Mouse (Mus musculus): Measurements from ENCODE around the gene Tmem101. TPM values are rescaled to one million over a fixed set of nuclear protein-coding genes. Genes with fewer than 3 reads are reported as not detected.

Gene Tmem101
- polyA plus RNA-seq, 1 experiment: 25.1 TPM

GRCm38 (mm10) chr11:102185677-102186076 lies 29.5 kb upstream of the Tmem101 start:
- Histone ChIP-seq H3K27me3 (ENCODE audit: control insufficient read depth, insufficient read depth, insufficient read length) (no peaks in the 10 kb centered on the region), H3K79me3 (ENCODE audit: low read depth) (peaks cover 39% of the 10 kb centered on the region), H3K79me2 (ENCODE audit: control insufficient read depth, insufficient read depth) (peaks cover 52% of the 10 kb centered on the region), H3K36me3 (ENCODE audit: control insufficient read depth, insufficient read depth) (peaks cover 27% of the 10 kb centered on the region), H3ac (ENCODE audit: control insufficient read depth, insufficient read length, low read depth) (no peak overlapping the region), H3K4me3 (ENCODE audit: insufficient read depth, poor library complexity, severe bottlenecking) (peak overlapping the region; percentile 98)
- TF ChIP-seq USF1 (IDR thresholded peaks at IDR 0.05; ENCODE audit: low read depth): no peak

GRCm38 (mm10) chr11:102184646-102185495 lies 28.7 kb upstream of the Tmem101 start, which contains the start of gene Lsm12:
Gene Lsm12 (minus strand): TSS chr11:102185296.
- TF ChIP-seq CEBPB (IDR thresholded peaks at IDR 0.05; ENCODE audit: low read depth) (no peak), MAX (IDR thresholded peaks at IDR 0.05) (peak; percentile 71)
- Histone ChIP-seq H3K4me3 (ENCODE audit: insufficient read depth, poor library complexity, severe bottlenecking) (peak within 1 kb of the TSS; percentile 98), H3K79me3 (ENCODE audit: low read depth) (peaks cover 47% of the 10 kb centered on the region), H3ac (ENCODE audit: control insufficient read depth, insufficient read length, low read depth) (peak within 1 kb of the TSS; percentile 79), H3K27me3 (ENCODE audit: control insufficient read depth, insufficient read depth, insufficient read length) (no peaks in the 10 kb centered on the region), H3K36me3 (ENCODE audit: control insufficient read depth, insufficient read depth) (peaks cover 35% of the 10 kb centered on the region), H3K79me2 (ENCODE audit: control insufficient read depth, insufficient read depth) (peaks cover 54% of the 10 kb centered on the region)

GRCm38 (mm10) chr11:102184253-102184645 lies 28.0 kb upstream of the Tmem101 start:
- TF ChIP-seq CTCF (IDR thresholded peaks at IDR 0.05; ENCODE audit: control insufficient read depth, insufficient read depth, insufficient read length) (no peak), CEBPB (IDR thresholded peaks at IDR 0.05; ENCODE audit: low read depth) (no peak), MYOG (IDR thresholded peaks at IDR 0.05; ENCODE audit: control insufficient read depth, extremely low read depth, insufficient read length) (no peak), MYOD1 (IDR thresholded peaks at IDR 0.05; ENCODE audit: control insufficient read depth, insufficient read length, low read depth) (no peak), USF1 (IDR thresholded peaks at IDR 0.05; ENCODE audit: low read depth) (no peak), FOSL1 (IDR thresholded peaks at IDR 0.05; ENCODE audit: insufficient read depth, low read length, poor library complexity, severe bottlenecking) (no peak), MAX (IDR thresholded peaks at IDR 0.05) (no peak)
- Histone ChIP-seq H3K27me3 (ENCODE audit: control insufficient read depth, insufficient read depth, insufficient read length) (no peaks in the 10 kb centered on the region), H3K36me3 (ENCODE audit: control insufficient read depth, insufficient read depth) (peaks cover 41% of the 10 kb centered on the region), H3K4me3 (ENCODE audit: insufficient read depth, poor library complexity, severe bottlenecking) (peak overlapping the region; percentile 98), H3K79me3 (ENCODE audit: low read depth) (peaks cover 53% of the 10 kb centered on the region), H3K79me2 (ENCODE audit: control insufficient read depth, insufficient read depth) (peaks cover 60% of the 10 kb centered on the region), H3ac (ENCODE audit: control insufficient read depth, insufficient read length, low read depth) (peak overlapping the region; percentile 79)

- Histone ChIP-seq H3K79me3 (ENCODE audit: low read depth) (peaks cover 84% of the 10 kb centered on the region), H3K36me3 (ENCODE audit: control insufficient read depth, insufficient read depth) (peaks cover 81% of the 10 kb centered on the region), H3ac (ENCODE audit: control insufficient read depth, insufficient read length, low read depth) (no peak overlapping the region), H3K4me3 (ENCODE audit: insufficient read depth, poor library complexity, severe bottlenecking) (no peak overlapping the region), H3K27me3 (ENCODE audit: control insufficient read depth, insufficient read depth, insufficient read length) (no peaks in the 10 kb centered on the region), H3K79me2 (ENCODE audit: control insufficient read depth, insufficient read depth) (peaks cover 100% of the 10 kb centered on the region)
- no peak for TF ChIP-seq CEBPB (IDR thresholded peaks at IDR 0.05; ENCODE audit: low read depth)
- no peak for TF ChIP-seq CTCF (IDR thresholded peaks at IDR 0.05; ENCODE audit: control insufficient read depth, insufficient read depth, insufficient read length)
- no peak for TF ChIP-seq USF1 (IDR thresholded peaks at IDR 0.05; ENCODE audit: low read depth)
- no peak for TF ChIP-seq MYOD1 (IDR thresholded peaks at IDR 0.05; ENCODE audit: control insufficient read depth, insufficient read length, low read depth)
- no peak for TF ChIP-seq FOSL1 (IDR thresholded peaks at IDR 0.05; ENCODE audit: insufficient read depth, low read length, poor library complexity, severe bottlenecking)
- no peak for TF ChIP-seq MYOG (IDR thresholded peaks at IDR 0.05; ENCODE audit: control insufficient read depth, extremely low read depth, insufficient read length)
- no peak for TF ChIP-seq MAX (IDR thresholded peaks at IDR 0.05)
Observed at GRCm38 (mm10) chr11:102179836-102180235, 23.6 kb upstream of the Tmem101 start.

DNA sequence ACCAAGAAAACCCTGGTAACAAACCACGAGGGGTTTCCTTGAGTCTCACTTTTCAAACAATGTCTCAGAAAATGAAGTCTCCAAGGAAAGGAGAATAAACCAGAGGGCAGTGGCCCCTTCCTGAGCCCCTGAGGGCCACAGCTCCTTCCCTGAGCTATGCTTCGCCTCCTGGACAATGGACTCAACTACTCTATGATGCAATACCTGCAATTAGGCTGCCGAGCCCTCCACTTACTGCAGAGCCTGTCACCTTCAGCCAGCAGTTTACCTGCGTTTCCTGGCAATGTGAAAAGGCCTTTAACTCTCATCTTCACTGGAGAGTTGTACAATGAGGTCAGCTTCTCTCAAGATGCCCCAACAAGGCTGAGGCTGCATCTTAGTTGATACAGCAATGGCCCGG lies 12.5 kb upstream of the Tmem101 start:
- Histone ChIP-seq H3K36me3 (ENCODE audit: control insufficient read depth, insufficient read depth) (peaks cover 88% of the 10 kb centered on the region), H3K27me3 (ENCODE audit: control insufficient read depth, insufficient read depth, insufficient read length) (no peaks in the 10 kb centered on the region), H3K4me3 (ENCODE audit: insufficient read depth, poor library complexity, severe bottlenecking) (no peak overlapping the region), H3K79me2 (ENCODE audit: control insufficient read depth, insufficient read depth) (peaks cover 86% of the 10 kb centered on the region), H3K79me3 (ENCODE audit: low read depth) (peaks cover 48% of the 10 kb centered on the region), H3ac (ENCODE audit: control insufficient read depth, insufficient read length, low read depth) (no peak overlapping the region)
- no peak for TF ChIP-seq MYOD1 (IDR thresholded peaks at IDR 0.05; ENCODE audit: control insufficient read depth, insufficient read length, low read depth)
- no peak for TF ChIP-seq MAX (IDR thresholded peaks at IDR 0.05)
- TF ChIP-seq MYOG (IDR thresholded peaks at IDR 0.05; ENCODE audit: control insufficient read depth, extremely low read depth, insufficient read length): no peak
- no peak for TF ChIP-seq CEBPB (IDR thresholded peaks at IDR 0.05; ENCODE audit: low read depth)
- TF ChIP-seq CTCF (IDR thresholded peaks at IDR 0.05; ENCODE audit: control insufficient read depth, insufficient read depth, insufficient read length): no peak
- TF ChIP-seq USF1 (IDR thresholded peaks at IDR 0.05; ENCODE audit: low read depth): no peak
- TF ChIP-seq FOSL1 (IDR thresholded peaks at IDR 0.05; ENCODE audit: insufficient read depth, low read length, poor library complexity, severe bottlenecking): no peak

DNA sequence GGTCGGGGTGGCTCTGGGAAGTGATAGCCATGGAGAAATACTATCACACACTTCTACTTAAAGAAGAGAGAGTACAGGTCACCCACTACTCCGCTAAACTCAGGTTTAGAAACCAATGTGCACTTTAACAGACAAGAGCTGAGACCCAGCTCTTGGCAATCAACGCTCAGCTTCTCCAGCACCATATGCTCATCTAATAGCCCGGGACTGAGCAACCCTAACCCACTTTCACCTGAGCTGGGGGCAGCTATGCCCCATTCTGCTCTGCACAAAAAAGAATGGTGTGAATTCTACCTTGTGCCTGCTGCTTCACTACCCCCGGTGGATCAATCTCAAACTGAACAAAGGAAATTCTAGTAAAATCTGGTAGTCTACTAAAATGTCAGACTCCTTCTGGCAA lies 11.3 kb upstream of the Tmem101 start:
- peaks cover 91% of the 10 kb centered on the region for H3K36me3 ChIP-seq (ENCODE audit: control insufficient read depth, insufficient read depth)
- H3K79me2 ChIP-seq (ENCODE audit: control insufficient read depth, insufficient read depth): peaks cover 75% of the 10 kb centered on the region
- H3ac ChIP-seq (ENCODE audit: control insufficient read depth, insufficient read length, low read depth): no peak overlapping the region
- H3K79me3 ChIP-seq (ENCODE audit: low read depth): peaks cover 37% of the 10 kb centered on the region
- TF ChIP-seq CEBPB (IDR thresholded peaks at IDR 0.05; ENCODE audit: low read depth) (no peak), MYOD1 (IDR thresholded peaks at IDR 0.05; ENCODE audit: control insufficient read depth, insufficient read length, low read depth) (no peak), MYOG (IDR thresholded peaks at IDR 0.05; ENCODE audit: control insufficient read depth, extremely low read depth, insufficient read length) (no peak), FOSL1 (IDR thresholded peaks at IDR 0.05; ENCODE audit: insufficient read depth, low read length, poor library complexity, severe bottlenecking) (no peak), MAX (IDR thresholded peaks at IDR 0.05) (no peak)
- no peak overlapping the region for H3K4me3 ChIP-seq (ENCODE audit: insufficient read depth, poor library complexity, severe bottlenecking)
- no peaks in the 10 kb centered on the region for H3K27me3 ChIP-seq (ENCODE audit: control insufficient read depth, insufficient read depth, insufficient read length)

All from C2C12 (cell line).